Mouse (Mus musculus) urinary bladder, postnatal 14 days (tissue): Measurements from ENCODE around the gene Cenpe.
"Not testable (repeated sequence)": the region's sequence is repeated elsewhere in the genome, so short reads cannot be mapped to it uniquely, and the experiment has no call there.

Experiments
- DNase-seq: peaks from one replicate; pipeline ENCODE4 v3.0.0; 2021; ENCODE audit warnings: low spot score

The Cenpe gene

GRCm38 (mm10) chr3:135211805-135212657, at the start of gene Cenpe:
Cenpe (plus strand) TSS chr3:135212537.
- peak; percentile 91 for DNase-seq

GRCm38 (mm10) chr3:135171898-135172446, 40.4 kb upstream of the Cenpe start:
- no peak for DNase-seq

- no peak for DNase-seq
Measured at GRCm38 (mm10) chr3:135191861-135192260, 20.5 kb upstream of the Cenpe start.

GRCm38 (mm10) chr3:135198051-135198450, 14.3 kb upstream of the Cenpe start:
- DNase-seq = not testable (repeated sequence)

DNA sequence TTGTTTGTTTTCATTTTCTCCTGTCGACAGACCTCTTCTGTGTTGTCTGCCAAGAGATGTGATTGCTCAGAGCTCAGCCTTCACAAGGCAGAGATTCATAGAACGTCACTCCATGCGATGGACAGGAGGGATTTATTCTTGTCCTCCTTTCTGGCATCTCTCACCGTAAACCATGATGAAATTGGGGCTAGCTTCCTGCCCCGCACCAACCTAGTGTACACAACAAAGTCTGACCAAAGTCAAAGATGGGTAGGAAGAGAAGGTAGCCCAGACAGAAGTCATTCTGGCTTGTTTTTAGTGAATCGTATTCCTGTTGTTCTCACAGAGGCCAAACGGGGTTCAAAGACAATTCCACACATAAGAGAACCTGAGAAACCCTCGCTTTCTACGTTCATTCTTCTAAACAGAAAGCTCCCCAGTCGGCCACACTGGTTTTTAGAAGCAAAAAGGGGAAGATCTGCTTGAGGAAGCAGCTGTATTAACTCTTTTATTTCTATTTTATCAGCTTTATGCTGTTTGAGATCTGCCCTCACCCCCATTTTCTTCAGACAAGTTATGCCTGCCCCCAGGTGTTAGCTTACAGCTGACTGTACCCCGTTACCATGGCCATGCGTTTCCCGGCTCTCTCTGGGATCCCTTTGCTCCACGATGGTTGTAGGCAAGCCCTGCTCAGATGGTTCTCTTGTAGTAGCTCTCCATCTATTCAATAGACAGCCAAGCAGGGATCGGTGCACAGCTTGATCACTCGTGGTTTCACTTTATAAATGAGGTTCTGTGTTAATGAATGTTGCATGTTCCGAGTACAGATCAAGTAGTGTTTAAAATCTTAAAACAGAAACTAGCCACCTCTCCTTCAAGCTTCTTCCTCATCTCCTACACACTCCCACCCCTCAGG, 11.7 kb upstream of the Cenpe start:
- no peak for DNase-seq

DNA sequence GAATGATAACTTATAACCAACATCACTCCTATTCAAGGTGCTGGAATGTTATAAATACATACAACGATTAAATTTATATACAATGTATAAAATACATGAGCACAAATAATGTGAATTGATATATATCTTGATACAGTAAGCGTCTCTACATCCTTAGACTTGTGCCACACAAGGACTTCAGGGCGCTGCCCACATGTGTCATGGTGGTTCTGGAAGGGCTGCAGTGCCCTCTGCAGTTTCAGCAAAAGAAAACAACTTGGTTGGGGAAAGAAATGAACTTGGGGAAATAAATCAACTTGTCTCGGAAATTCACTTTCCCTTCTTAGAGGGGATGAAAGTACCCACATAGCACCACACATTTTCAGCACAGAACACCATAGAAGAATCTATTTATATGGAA, 5.7 kb upstream of the Cenpe start:
- DNase-seq = peak; percentile 22

- no peak for DNase-seq
Measured at GRCm38 (mm10) chr3:135212658-135213350, 467 bp downstream of the Cenpe start.

GRCm38 (mm10) chr3:135232058-135232457, 19.7 kb downstream of the Cenpe start:
- no peak for DNase-seq

GRCm38 (mm10) chr3:135232462-135232861, 20.1 kb downstream of the Cenpe start:
- DNase-seq = no peak

- DNase-seq = no peak
Measured at GRCm38 (mm10) chr3:135245733-135246132, 33.4 kb downstream of the Cenpe start.

- DNase-seq = no peak
Measured at GRCm38 (mm10) chr3:135246828-135247227, 34.5 kb downstream of the Cenpe start.

DNA sequence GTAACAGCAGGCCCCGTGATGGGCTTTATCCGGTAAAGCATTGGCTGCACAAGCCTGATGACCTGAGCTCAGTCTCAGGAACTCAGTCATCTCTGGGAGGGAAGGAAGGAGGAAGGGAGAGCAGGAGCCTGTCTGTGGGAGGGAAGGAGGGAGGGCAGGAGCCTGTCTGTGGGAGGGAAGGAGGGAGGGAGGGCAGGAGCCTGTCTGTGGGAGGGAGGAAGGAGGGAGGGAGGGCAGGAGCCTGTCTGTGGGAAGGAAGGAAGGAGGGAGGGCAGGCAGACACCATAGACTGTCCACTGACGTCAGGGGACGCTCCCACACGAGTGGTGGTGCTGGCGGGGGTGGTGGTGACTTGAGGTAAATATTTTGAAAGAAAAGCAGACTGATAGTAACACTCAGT, 36.8 kb downstream of the Cenpe start:
- DNase-seq = no peak

DNA sequence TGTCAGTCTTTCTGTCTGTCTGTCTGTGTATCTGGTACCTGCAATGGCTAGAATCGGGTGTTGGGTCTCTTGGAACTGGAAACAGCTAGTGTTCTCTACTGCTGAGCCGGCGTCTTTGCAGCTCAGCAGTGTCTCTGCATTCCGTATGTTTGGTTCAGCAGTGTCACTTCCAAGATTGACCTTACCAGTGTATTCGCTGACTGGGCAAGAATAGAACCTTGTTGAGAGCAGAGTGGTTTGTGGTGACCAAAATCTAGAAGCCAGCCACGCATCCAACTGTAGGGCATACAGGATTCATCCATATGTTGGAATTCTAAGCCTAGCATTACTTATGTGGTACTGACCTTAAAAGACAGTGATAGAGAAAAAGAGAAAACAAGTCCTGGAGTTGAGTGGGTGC, 39.5 kb downstream of the Cenpe start:
- DNase-seq = no peak

DNA sequence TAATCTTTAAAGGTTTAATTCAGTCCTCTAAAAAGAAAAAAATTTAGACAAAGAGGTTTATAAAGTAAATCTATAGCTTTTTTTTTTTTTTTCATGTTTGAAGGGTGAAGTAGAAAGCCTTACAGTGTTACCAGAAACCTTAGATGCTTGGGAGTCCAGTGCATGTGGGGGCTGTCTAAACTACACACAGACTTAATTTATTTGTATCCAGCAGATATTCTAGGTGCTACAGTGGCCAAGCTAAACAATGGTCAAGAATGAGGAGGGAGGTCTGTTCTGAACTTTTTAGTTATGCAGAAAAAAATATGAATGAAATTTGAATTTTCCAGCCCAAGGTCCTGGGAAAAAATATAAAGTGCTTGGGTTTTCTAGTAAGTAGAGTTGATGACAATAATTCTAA, 42.4 kb downstream of the Cenpe start:
- DNase-seq = no peak

GRCm38 (mm10) chr3:135258919-135259318, 46.6 kb downstream of the Cenpe start:
- no peak for DNase-seq

GRCm38 (mm10) chr3:135260233-135260632, 47.9 kb downstream of the Cenpe start:
- no peak for DNase-seq

DNA sequence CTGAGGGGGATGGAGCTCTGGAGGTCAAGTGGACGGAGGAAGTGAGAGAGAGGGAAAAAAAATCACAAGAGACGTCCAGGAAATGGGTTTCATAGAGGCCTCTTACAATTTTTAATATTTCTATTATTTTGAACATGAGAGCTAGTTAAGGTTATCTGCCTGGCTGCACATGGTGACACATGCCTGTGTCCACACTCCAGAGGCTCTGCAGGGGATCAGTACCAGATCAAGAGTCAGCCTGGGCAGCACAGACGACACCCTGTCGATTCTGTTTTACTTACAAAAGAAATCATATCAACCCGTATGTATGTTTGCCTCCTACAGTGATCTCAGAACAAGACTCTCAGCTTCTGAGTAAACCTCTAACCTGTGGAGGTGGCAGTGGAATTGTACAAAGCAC, 56.3 kb downstream of the Cenpe start:
- no peak for DNase-seq

DNA sequence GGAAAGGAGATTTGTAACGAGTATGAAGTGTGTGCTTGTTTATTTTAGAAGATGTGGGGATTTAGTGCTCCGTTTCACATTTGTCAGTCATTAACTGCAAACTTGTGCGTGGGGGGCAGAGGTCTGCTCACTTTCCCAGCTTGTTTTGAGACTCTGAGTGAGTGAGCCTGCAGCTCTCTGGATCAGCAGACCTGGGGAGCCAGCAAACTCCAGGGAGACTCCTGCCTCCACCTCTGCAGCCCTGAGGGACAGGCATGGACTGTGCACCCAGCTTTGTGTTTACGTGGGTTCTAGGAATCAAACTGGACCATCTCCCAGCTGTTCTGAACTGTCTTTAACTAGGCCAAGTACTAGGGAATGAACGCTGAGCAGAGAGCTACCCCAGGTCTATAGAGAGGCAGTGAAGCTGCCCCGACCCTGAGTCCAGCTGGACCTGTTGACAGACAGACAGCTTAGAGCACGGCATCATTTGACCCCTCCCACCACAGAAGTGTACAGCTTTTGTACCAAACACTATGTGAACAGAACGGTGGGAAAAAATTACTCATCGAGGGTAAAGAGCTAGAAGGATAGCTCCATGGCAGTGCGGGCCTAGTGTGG, 57.2 kb downstream of the Cenpe start:
- DNase-seq = no peak

DNA sequence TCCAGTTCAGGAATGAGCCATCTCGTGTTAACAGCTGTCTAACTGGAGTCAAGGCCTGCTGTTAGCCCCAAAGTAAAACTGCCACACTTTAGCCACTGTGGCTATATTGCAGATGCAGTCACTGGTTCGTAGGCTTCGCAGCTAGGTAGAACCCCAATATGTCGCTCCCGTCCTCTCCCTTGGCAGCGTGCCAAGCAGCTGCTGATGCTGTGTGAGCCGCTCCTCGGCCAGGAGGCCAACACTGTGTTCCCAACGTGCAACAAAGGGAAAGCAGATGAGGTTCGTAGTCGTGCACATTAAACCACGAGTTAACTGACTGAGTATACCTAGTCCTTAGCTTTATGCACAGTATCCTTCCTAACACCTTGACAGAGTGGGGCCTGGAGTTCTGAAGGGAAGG, 60.3 kb downstream of the Cenpe start:
- no peak for DNase-seq

DNA sequence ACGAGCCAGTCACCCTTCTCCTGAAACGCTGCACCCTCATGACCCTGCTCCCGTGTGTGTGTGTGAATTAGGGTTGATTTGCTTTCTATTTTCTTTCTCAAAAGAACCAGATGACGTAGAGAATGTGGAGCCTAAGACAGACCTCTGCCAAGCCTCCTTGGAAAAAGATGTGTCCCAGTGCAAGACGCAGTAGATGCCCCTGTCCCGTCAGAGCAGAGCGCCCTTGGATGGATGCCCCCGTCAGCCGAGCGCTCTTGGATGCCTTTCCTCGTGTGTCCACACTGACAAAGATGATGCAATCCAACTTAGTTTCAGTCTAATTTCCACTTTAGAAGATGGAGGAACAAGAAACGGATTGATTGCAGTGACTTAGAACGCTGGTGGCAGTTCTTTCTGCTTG, 60.7 kb downstream of the Cenpe start:
- DNase-seq = no peak

DNA sequence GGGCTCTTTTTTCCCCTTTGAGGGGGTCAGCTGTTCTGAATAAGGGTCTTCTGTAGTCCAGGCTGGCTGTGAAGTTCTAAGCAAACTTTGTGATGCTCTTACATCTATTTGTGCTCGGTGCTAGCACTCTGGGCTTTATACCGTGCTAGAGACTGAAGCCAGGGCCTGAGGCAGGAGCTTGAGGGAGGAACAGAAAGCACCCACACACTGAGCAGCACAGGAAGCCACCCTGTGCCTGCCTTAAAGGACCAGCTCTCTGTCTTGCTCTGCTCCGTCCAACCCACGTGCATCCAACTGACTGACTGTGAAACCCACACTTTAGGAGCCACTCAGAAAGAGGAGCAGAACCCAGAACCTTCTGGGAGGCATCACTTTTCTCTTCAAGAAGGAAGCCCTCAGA, 67.8 kb downstream of the Cenpe start:
- DNase-seq = no peak
